Mouse (Mus musculus) adrenal gland, adult 2 months (tissue): ENCODE data around the gene Repin1. TPM values are rescaled to one million over a fixed set of nuclear protein-coding genes. Genes with fewer than 3 reads are reported as not detected.

Source experiments
- DNase-seq: peaks from one replicate; pipeline ENCODE4 v3.0.0; 2021
- long read RNA-seq: library from polyadenylated mRNA; stranded (forward); transcript quantifications from one replicate; pipeline ENCODE4 v2.0.0, GENCODE M21; 2021
- polyA plus RNA-seq: library from polyadenylated mRNA; depleted of rRNA; stranded (reverse); fragments of >200 nt; gene quantifications from 2 replicates; pipeline ENCODE4 v1.2.3, GENCODE M21; 2012; rRNA removed
- total RNA-seq, 2 experiments: library from RNA; stranded (reverse); gene quantifications; 2 replicates each; pipeline ENCODE4 v1.2.3; 2021

Repin1 gene
- total RNA-seq, result 10 to 100 TPM; 55.6 to 67.5 TPM
- polyA plus RNA-seq, result 127 and 152 TPM in 2 replicates
- long read RNA-seq, transcript Repin1-201 (3 exons, 3,145 nt), result major isoform, 8 of 23 reads
- long read RNA-seq, partial matches to known transcripts, result 1 of 23 reads
- long read RNA-seq, other reads (novel, unspliced or antisense), result 8 of 23 reads

- DNase-seq, result peak; percentile 98
These were observed at the start of gene Repin1, which contains the start of gene Gm44965 for GRCm38 (mm10) chr6:48593158-48594042. Gene Repin1, plus strand, starts transcription at chr6:48593883. Gene Gm44965, plus strand, starts transcription at chr6:48593941.

- no peak for DNase-seq
These were observed 48.4 kb upstream of the Repin1 start for GRCm38 (mm10) chr6:48545251-48545650.

- no peak for DNase-seq
These were observed 47.4 kb upstream of the Repin1 start for GRCm38 (mm10) chr6:48546271-48546670.

GRCm38 (mm10) chr6:48546858-48547257 is 46.8 kb upstream of the Repin1 start:
- DNase-seq, result no peak

- DNase-seq, result no peak
These were observed 45.4 kb upstream of the Repin1 start for GRCm38 (mm10) chr6:48548314-48548713.

GRCm38 (mm10) chr6:48552918-48553317 is 40.8 kb upstream of the Repin1 start:
- DNase-seq, result no peak

GRCm38 (mm10) chr6:48553819-48554218 is 39.9 kb upstream of the Repin1 start:
- DNase-seq, result no peak

- peak; percentile 97 for DNase-seq
These were observed 39.2 kb upstream of the Repin1 start, which contains the start of gene Lrrc61 for GRCm38 (mm10) chr6:48554280-48555103. Gene Lrrc61, plus strand, starts transcription at chr6:48554796.

GRCm38 (mm10) chr6:48555104-48555890 is 38.4 kb upstream of the Repin1 start:
- DNase-seq, result peak; percentile 66

GRCm38 (mm10) chr6:48555956-48556355 is 37.7 kb upstream of the Repin1 start:
- DNase-seq, result no peak

- no peak for DNase-seq
These were observed 27.9 kb upstream of the Repin1 start for GRCm38 (mm10) chr6:48565693-48566310.

- DNase-seq, result peak; percentile 76
These were observed 27.4 kb upstream of the Repin1 start for GRCm38 (mm10) chr6:48566312-48566711.

- DNase-seq, result peak; percentile 84
These were observed 25.4 kb upstream of the Repin1 start for GRCm38 (mm10) chr6:48568036-48568984.

GRCm38 (mm10) chr6:48569065-48569807 is 24.4 kb upstream of the Repin1 start:
- DNase-seq, result no peak

- no peak for DNase-seq
These were observed 21.7 kb upstream of the Repin1 start for GRCm38 (mm10) chr6:48572014-48572413.

- DNase-seq, result peak; percentile 41
These were observed 21.1 kb upstream of the Repin1 start, which contains the start of gene Rarres2 for GRCm38 (mm10) chr6:48572572-48573061. Gene Rarres2, minus strand, starts transcription at chr6:48572789.

GRCm38 (mm10) chr6:48573280-48573679 is 20.4 kb upstream of the Repin1 start:
- DNase-seq, result peak; percentile 47

GRCm38 (mm10) chr6:48573981-48574380 is 19.7 kb upstream of the Repin1 start:
- DNase-seq, result no peak

GRCm38 (mm10) chr6:48578736-48579135 is 14.9 kb upstream of the Repin1 start:
- peak; percentile 42 for DNase-seq
